In genomic region chr2:102712678-102713628, GRCm38 (mm10) we compare ENCODE assay signal across 21 mouse cellular contexts. TPM values are rescaled to one million over a fixed set of nuclear protein-coding genes. Genes with fewer than 3 reads are reported as not detected.
"Had no signal": no experiment of that assay in that cellular context is flagged by ENCODE, and none has a peak within 500 bp of the region (broad histone marks: within the 10 kb centered on the region; RNA-seq: fewer than 3 reads in every experiment).

No protein-coding gene starts in this region.

- ATAC-seq: intestine, postnatal 0 days; midbrain, embryonic 13.5 days; midbrain, embryonic 16.5 days had no signal

- H3K36me3 ChIP-seq: kidney, embryonic 15.5 days; midbrain, embryonic 10.5 days; midbrain, embryonic 13.5 days; neural tube, embryonic 13.5 days had no signal

- H3K9me3 ChIP-seq: kidney, embryonic 15.5 days; megakaryocyte, embryonic 14.5 days; midbrain, embryonic 10.5 days; midbrain, embryonic 13.5 days; neural tube, embryonic 13.5 days had no signal

- H3K4me1 ChIP-seq: kidney, embryonic 15.5 days; midbrain, embryonic 10.5 days; midbrain, embryonic 13.5 days; neural tube, embryonic 13.5 days had no signal

- H3K4me2 ChIP-seq: kidney, embryonic 15.5 days; liver, embryonic 11.5 days; midbrain, embryonic 13.5 days; neural tube, embryonic 13.5 days had no signal

- H3K27me3 ChIP-seq: kidney, embryonic 15.5 days; midbrain, embryonic 13.5 days; neural tube, embryonic 13.5 days had no signal

- H3K9ac ChIP-seq: kidney, embryonic 15.5 days; liver, embryonic 14.5 days; midbrain, embryonic 13.5 days; neural tube, embryonic 13.5 days had no signal

- H3K4me3 ChIP-seq: kidney, embryonic 15.5 days; megakaryocyte, embryonic 14.5 days; midbrain, embryonic 10.5 days; midbrain, embryonic 13.5 days; myocyte; neural tube, embryonic 13.5 days had no signal

- H3K27ac ChIP-seq: kidney, embryonic 15.5 days; liver, embryonic 14.5 days; midbrain, embryonic 10.5 days; midbrain, embryonic 13.5 days; neural tube, embryonic 13.5 days; stomach, postnatal 0 days had no signal

- DNase-seq: kidney, adult 2 months; kidney, postnatal 10 days; kidney, postnatal 4 days; right cerebral cortex, adult 18-20 months; right cerebral cortex, postnatal 14 days; right cerebral cortex, postnatal 4 days; thymus, adult 2 months; thymus, postnatal 25 days had no signal

RNA-seq across cellular contexts. Expression of gene Slc1a2, which starts 54.5 kb away (rescaled TPM):
- total RNA-seq: monocyte, adult 5-6 weeks; neutrophil, adult 5-6 weeks had no signal
